Mouse (Mus musculus): ENCODE data around the gene Mars. TPM values are rescaled to one million over a fixed set of nuclear protein-coding genes. Genes with fewer than 3 reads are reported as not detected.
A peak's percentile ranks its signal among the peaks of the same experiment; 100 is the strongest.
"Not testable (repeated sequence)": the region's sequence is repeated elsewhere in the genome, so short reads cannot be mapped to it uniquely, and the experiment has no call there.

The Mars gene
- polyA plus RNA-seq, 1 experiment from 2014 or later, result 108 TPM

- Histone ChIP-seq H3K4me1 (ENCODE audit: control insufficient read depth, insufficient read depth, low read length) (peaks cover 5% of the 10 kb centered on the region), H3K4me2 (ENCODE audit: low read depth, low read length) (peak overlapping the region; percentile 59), H3K27ac (replicated peaks; ENCODE audit: low read depth, low read length) (peak overlapping the region; percentile 77), H3K9me3 (ENCODE audit: control insufficient read depth, low read length) (no peaks in the 10 kb centered on the region), H3K36me3 (ENCODE audit: control insufficient read depth, insufficient read depth, low read length) (peaks cover 35% of the 10 kb centered on the region), H3K9ac (ENCODE audit: low read depth, low read length) (peak overlapping the region; percentile 90), H3K27me3 (replicated peaks; ENCODE audit: control insufficient read depth, insufficient read depth, low read length) (no peaks in the 10 kb centered on the region), H3K4me3 (ENCODE audit: low read depth, low read length) (peak overlapping the region; percentile 87)
- WGBS, result 34% methylated on average over 23 of the region's 23 CpGs
- DNase-seq (ENCODE audit: low spot score), result peak; percentile 62
- peak; percentile 47 for ATAC-seq (ENCODE audit: low read depth)
Observed at GRCm38 (mm10) chr10:127310523-127311475, 787 bp downstream of the Mars start.

GRCm38 (mm10) chr10:127309167-127309566 is 2.4 kb downstream of the Mars start:
- not testable (repeated sequence) for H3K9me3 ChIP-seq (ENCODE audit: control insufficient read depth, low read length); H3K4me1 ChIP-seq (ENCODE audit: control insufficient read depth, insufficient read depth, low read length); H3K27me3 ChIP-seq (replicated peaks; ENCODE audit: control insufficient read depth, insufficient read depth, low read length); H3K4me3 ChIP-seq (ENCODE audit: low read depth, low read length); DNase-seq (ENCODE audit: low spot score); H3K4me2 ChIP-seq (ENCODE audit: low read depth, low read length); ATAC-seq (ENCODE audit: low read depth); H3K27ac ChIP-seq (replicated peaks; ENCODE audit: low read depth, low read length); H3K9ac ChIP-seq (ENCODE audit: low read depth, low read length)
- H3K36me3 ChIP-seq (ENCODE audit: control insufficient read depth, insufficient read depth, low read length), result peaks cover 51% of the 10 kb centered on the region
- WGBS, result 94% methylated on average over 3 of the region's 3 CpGs

DNA sequence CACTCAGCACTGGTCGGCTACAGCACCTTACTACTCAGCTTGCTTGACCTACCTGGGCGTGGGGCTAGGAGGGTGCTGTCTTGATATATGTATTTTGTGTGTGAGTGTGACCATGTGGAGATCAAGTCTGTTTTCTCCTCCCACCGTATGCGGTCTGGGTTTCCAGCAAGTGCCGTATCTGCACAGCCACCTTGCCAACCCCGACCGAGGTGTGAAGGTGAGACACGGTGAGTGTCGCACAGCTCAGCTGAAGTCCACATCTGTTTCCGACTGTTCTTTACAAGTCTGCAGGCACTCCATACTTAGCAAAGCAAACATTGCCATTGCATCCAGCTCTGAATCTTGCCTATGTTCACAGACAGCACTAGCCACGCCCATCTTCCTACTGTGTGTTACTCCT is 8.4 kb downstream of the Mars start:
- DNase-seq (ENCODE audit: low spot score) (no peak), ATAC-seq (ENCODE audit: low read depth) (no peak)
- WGBS, result 91% methylated on average over 11 of the region's 11 CpGs
- H3K9me3 ChIP-seq (ENCODE audit: control insufficient read depth, low read length), result no peaks in the 10 kb centered on the region
- H3K27ac ChIP-seq (replicated peaks; ENCODE audit: low read depth, low read length), result no peak overlapping the region
- no peaks in the 10 kb centered on the region for H3K27me3 ChIP-seq (replicated peaks; ENCODE audit: control insufficient read depth, insufficient read depth, low read length)
- H3K4me1 ChIP-seq (ENCODE audit: control insufficient read depth, insufficient read depth, low read length), result no peaks in the 10 kb centered on the region
- H3K4me2 ChIP-seq (ENCODE audit: low read depth, low read length), result no peak overlapping the region
- H3K9ac ChIP-seq (ENCODE audit: low read depth, low read length), result no peak overlapping the region
- H3K36me3 ChIP-seq (ENCODE audit: control insufficient read depth, insufficient read depth, low read length), result peaks cover 100% of the 10 kb centered on the region
- no peak overlapping the region for H3K4me3 ChIP-seq (ENCODE audit: low read depth, low read length)

DNA sequence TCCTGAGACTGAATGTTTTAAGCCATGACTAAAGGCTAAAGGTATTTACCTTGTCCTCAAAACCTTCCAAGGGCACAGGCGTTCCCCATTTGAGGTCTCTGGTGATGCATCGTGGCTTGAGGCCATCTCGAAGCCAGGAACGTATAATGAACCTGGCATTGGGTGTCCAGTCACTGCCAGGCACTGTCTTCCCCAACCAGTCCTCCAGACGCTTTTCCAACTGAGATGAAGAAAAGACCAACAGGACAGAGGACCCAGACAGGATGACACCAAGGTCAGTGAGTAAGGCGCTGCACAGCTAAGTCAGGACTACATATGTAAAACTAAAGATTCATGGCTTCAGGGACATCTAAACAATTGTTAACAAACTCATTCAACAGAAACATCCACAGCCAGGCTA is 11.2 kb downstream of the Mars start:
- 92% methylated on average over 6 of the region's 6 CpGs for WGBS
- ATAC-seq (ENCODE audit: low read depth) (no peak), DNase-seq (ENCODE audit: low spot score) (no peak)
- H3K27ac ChIP-seq (replicated peaks; ENCODE audit: low read depth, low read length), result no peak overlapping the region
- H3K9ac ChIP-seq (ENCODE audit: low read depth, low read length), result no peak overlapping the region
- H3K4me3 ChIP-seq (ENCODE audit: low read depth, low read length), result no peak overlapping the region
- no peaks in the 10 kb centered on the region for H3K27me3 ChIP-seq (replicated peaks; ENCODE audit: control insufficient read depth, insufficient read depth, low read length)
- H3K9me3 ChIP-seq (ENCODE audit: control insufficient read depth, low read length), result no peaks in the 10 kb centered on the region
- H3K4me2 ChIP-seq (ENCODE audit: low read depth, low read length), result no peak overlapping the region
- H3K4me1 ChIP-seq (ENCODE audit: control insufficient read depth, insufficient read depth, low read length), result no peaks in the 10 kb centered on the region
- H3K36me3 ChIP-seq (ENCODE audit: control insufficient read depth, insufficient read depth, low read length), result peaks cover 99% of the 10 kb centered on the region

DNA sequence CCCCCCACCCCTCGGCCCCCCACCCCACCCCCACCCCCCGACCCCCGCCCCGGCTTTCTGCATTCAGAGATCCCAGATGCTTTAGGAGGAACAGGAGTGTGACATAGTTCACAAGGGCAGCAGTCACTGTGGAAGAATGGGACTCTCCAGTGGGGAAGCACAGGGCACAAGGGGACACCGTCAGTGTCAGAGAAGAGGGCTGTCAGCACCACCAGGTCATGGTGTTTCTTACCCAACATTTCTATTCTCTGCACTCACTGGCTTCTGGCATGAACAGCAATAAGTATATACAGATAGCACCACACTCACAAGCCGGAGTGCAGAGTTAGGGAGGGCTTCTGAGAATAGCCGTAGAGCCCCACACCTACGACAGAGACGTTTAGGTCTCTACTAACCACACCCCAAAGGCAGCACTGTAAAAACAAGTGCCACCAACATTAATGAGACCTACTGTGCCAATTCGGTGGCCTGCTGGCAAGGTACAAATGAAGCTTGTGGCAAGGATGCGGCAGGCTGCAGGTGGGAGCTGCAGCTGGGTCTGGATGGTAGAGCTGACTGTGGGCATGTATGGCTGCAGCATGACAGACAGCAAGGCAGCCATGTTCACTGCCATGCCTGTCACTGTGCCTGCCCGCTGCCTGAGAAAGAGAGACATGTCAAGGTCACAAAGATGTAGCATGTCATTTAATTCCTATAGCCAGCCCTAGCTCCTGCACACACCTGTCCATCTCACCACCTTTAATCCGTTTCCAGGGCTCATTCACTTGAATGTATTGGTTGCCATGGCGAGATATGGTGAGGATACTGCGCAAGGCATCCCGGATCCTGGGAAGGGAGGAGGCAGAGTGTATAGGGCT is 14.3 kb downstream of the Mars start:
- no peak for ATAC-seq (ENCODE audit: low read depth)
- H3K4me2 ChIP-seq (ENCODE audit: low read depth, low read length), result no peak overlapping the region
- WGBS, result 89% methylated on average over 16 of the region's 16 CpGs

GRCm38 (mm10) chr10:127295986-127296794 is 15.4 kb downstream of the Mars start:
- Histone ChIP-seq H3K4me3 (ENCODE audit: low read depth, low read length) (no peak overlapping the region), H3K4me2 (ENCODE audit: low read depth, low read length) (no peak overlapping the region), H3K9me3 (ENCODE audit: control insufficient read depth, low read length) (no peaks in the 10 kb centered on the region), H3K36me3 (ENCODE audit: control insufficient read depth, insufficient read depth, low read length) (peaks cover 80% of the 10 kb centered on the region), H3K27ac (replicated peaks; ENCODE audit: low read depth, low read length) (no peak overlapping the region), H3K4me1 (ENCODE audit: control insufficient read depth, insufficient read depth, low read length) (peaks cover 13% of the 10 kb centered on the region), H3K27me3 (replicated peaks; ENCODE audit: control insufficient read depth, insufficient read depth, low read length) (no peaks in the 10 kb centered on the region), H3K9ac (ENCODE audit: low read depth, low read length) (no peak overlapping the region)
- ATAC-seq (ENCODE audit: low read depth), result no peak
- 89% methylated on average over 21 of the region's 24 CpGs for WGBS
- DNase-seq (ENCODE audit: low spot score), result no peak

More for the DNA sequence above, 14.3 kb downstream of the Mars start:
- Histone ChIP-seq H3K9ac (ENCODE audit: low read depth, low read length) (no peak overlapping the region), H3K27me3 (replicated peaks; ENCODE audit: control insufficient read depth, insufficient read depth, low read length) (no peaks in the 10 kb centered on the region), H3K27ac (replicated peaks; ENCODE audit: low read depth, low read length) (no peak overlapping the region), H3K4me1 (ENCODE audit: control insufficient read depth, insufficient read depth, low read length) (peaks cover 4% of the 10 kb centered on the region), H3K36me3 (ENCODE audit: control insufficient read depth, insufficient read depth, low read length) (peaks cover 90% of the 10 kb centered on the region), H3K9me3 (ENCODE audit: control insufficient read depth, low read length) (no peaks in the 10 kb centered on the region), H3K4me3 (ENCODE audit: low read depth, low read length) (no peak overlapping the region)
- DNase-seq (ENCODE audit: low spot score), result no peak

DNA sequence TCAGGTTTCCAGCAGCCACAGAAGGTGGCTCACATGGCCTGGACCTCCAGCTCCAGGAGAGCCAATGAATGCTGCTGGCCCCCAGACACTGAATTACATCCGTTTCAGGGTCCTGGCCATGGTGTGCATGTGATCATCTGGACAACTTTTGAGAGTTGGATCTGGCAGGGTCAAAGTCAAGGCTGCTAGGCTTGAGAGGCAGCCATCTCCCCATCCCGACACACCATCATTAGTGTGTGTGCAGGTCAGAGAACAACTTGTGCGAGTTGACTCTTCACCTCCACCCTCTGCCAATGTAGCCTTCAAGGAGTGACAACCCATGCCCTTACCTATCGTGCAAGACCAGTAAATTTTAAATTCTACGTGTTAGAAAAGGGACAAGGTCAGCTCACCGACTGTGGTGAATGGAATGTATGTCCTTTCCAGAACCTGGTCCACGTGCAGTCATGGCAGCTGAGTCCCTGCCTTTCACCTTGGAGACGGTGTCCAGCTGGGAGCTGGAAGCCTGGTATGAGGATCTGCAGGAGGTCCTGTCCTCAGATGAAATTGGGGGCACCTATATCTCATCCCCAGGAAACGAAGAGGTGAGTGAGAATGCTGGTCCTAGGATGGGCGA is 16.6 kb downstream of the Mars start:
- Histone ChIP-seq H3K4me3 (ENCODE audit: low read depth, low read length) (no peak overlapping the region), H3K27ac (replicated peaks; ENCODE audit: low read depth, low read length) (no peak overlapping the region), H3K9ac (ENCODE audit: low read depth, low read length) (no peak overlapping the region), H3K36me3 (ENCODE audit: control insufficient read depth, insufficient read depth, low read length) (peaks cover 68% of the 10 kb centered on the region), H3K9me3 (ENCODE audit: control insufficient read depth, low read length) (no peaks in the 10 kb centered on the region), H3K4me2 (ENCODE audit: low read depth, low read length) (no peak overlapping the region), H3K27me3 (replicated peaks; ENCODE audit: control insufficient read depth, insufficient read depth, low read length) (no peaks in the 10 kb centered on the region), H3K4me1 (ENCODE audit: control insufficient read depth, insufficient read depth, low read length) (peaks cover 13% of the 10 kb centered on the region)
- ATAC-seq (ENCODE audit: low read depth) (no peak), DNase-seq (ENCODE audit: low spot score) (no peak)
- 94% methylated on average over 10 of the region's 10 CpGs for WGBS
